Mouse (Mus musculus) liver (tissue): ENCODE measurements at regions not wholly inside any gene's neighbourhood (a gene's known extent, or its start where the extent isn't known, plus 50 kb on each side); places are given as distances from the start of the nearest gene placed in this dataset.
"Not testable (repeated sequence)": the region's sequence is repeated elsewhere in the genome, so short reads cannot be mapped to it uniquely, and the experiment has no call there.

Experiments
- DNase-seq: peaks from one replicate; pipeline ENCODE4 v3.0.0-alpha.2; 2020; ENCODE audit warnings: mixed read lengths

- DNase-seq = peak; percentile 10
Measured at GRCm38 (mm10) chr15:93094202-93095135, 180.5 kb downstream of the Gxylt1 start.

- DNase-seq = no peak
Measured at GRCm38 (mm10) chr15:93091396-93091795, 183.6 kb downstream of the Gxylt1 start.

- DNase-seq = peak; percentile 64
Measured at GRCm38 (mm10) chr15:93089347-93089746, 185.6 kb downstream of the Gxylt1 start.

- no peak for DNase-seq
Measured at GRCm38 (mm10) chr15:93084967-93085617, 189.9 kb downstream of the Gxylt1 start.

GRCm38 (mm10) chr15:93074070-93074469 is 200.9 kb downstream of the Gxylt1 start:
- no peak for DNase-seq

GRCm38 (mm10) chr15:93062213-93063131 is 212.5 kb downstream of the Gxylt1 start:
- no peak for DNase-seq

- no peak for DNase-seq
Measured at GRCm38 (mm10) chr15:93053471-93053870, 221.5 kb downstream of the Gxylt1 start.

GRCm38 (mm10) chr15:93027185-93027584 is 247.8 kb downstream of the Gxylt1 start:
- no peak for DNase-seq

GRCm38 (mm10) chr15:93026456-93027078 is 248.4 kb downstream of the Gxylt1 start:
- DNase-seq = no peak

- no peak for DNase-seq
Measured at GRCm38 (mm10) chr15:93025791-93026190, 249.2 kb downstream of the Gxylt1 start.

- no peak for DNase-seq
Measured at GRCm38 (mm10) chr15:93024171-93024570, 250.8 kb downstream of the Gxylt1 start.

- no peak for DNase-seq
Measured at GRCm38 (mm10) chr15:93011166-93011565, 263.8 kb downstream of the Gxylt1 start.

- no peak for DNase-seq
Measured at GRCm38 (mm10) chr15:93010629-93011028, 264.4 kb downstream of the Gxylt1 start.

- DNase-seq = no peak
Measured at GRCm38 (mm10) chr15:93005751-93006231, 269.2 kb downstream of the Gxylt1 start.

- DNase-seq = not testable (repeated sequence)
Measured at GRCm38 (mm10) chr15:93005186-93005585, 269.8 kb downstream of the Gxylt1 start.

GRCm38 (mm10) chr15:93004551-93004950 is 270.4 kb downstream of the Gxylt1 start:
- peak; percentile 23 for DNase-seq

- DNase-seq = no peak
Measured at GRCm38 (mm10) chr15:93003233-93003632, 271.7 kb downstream of the Gxylt1 start.

- DNase-seq = peak; percentile 18
Measured at GRCm38 (mm10) chr15:93002002-93002904, 272.7 kb downstream of the Gxylt1 start.

GRCm38 (mm10) chr15:93001346-93002001 is 273.5 kb downstream of the Gxylt1 start:
- no peak for DNase-seq

- DNase-seq = no peak
Measured at GRCm38 (mm10) chr15:93000121-93000520, 274.9 kb downstream of the Gxylt1 start.

- no peak for DNase-seq
Measured at GRCm38 (mm10) chr15:92997933-92998332, 277.0 kb downstream of the Gxylt1 start.
